Mouse (Mus musculus) MEL (cell line): Measurements from ENCODE around the gene Zfp988.
"Not testable (repeated sequence)": the region's sequence is repeated elsewhere in the genome, so short reads cannot be mapped to it uniquely, and the experiment has no call there.

Experiments used
- CHD2 ChIP-seq: IDR thresholded peaks from 2 replicates; pipeline ENCODE4 v1.6.1; 2011; ENCODE audit warnings: low read length, improper control_type of control experiment
- CTCF ChIP-seq, 3 experiments: IDR thresholded peaks in 2 of 3; conservative IDR thresholded peaks in 1 of 3; 2 replicates each; pipeline ENCODE4 v1.5.1; 2011 to 2012; ENCODE audit warnings: low read length in 3 of 3, low read depth in 2 of 3, mild to moderate bottlenecking in 2 of 3, improper control_type of control experiment in 1 of 3, inconsistent platforms in 1 of 3, mixed read lengths in 1 of 3, moderate library complexity in 1 of 3; ENCODE audit not compliant: control insufficient read depth in 1 of 3, insufficient read depth in 1 of 3, poor library complexity in 1 of 3, severe bottlenecking in 1 of 3
- E2F4 ChIP-seq: IDR thresholded peaks from 2 replicates; pipeline ENCODE4 v1.6.1; 2011; ENCODE audit warnings: low read depth, low read length, improper control_type of control experiment, borderline replicate concordance
- MAFK ChIP-seq: IDR thresholded peaks from 2 replicates; pipeline ENCODE4 v1.6.1; 2011; ENCODE audit warnings: low read depth, mild to moderate bottlenecking, low read length, improper control_type of control experiment, borderline replicate concordance
- MAX ChIP-seq: IDR thresholded peaks from 2 replicates; pipeline ENCODE4 v1.6.1; 2011; ENCODE audit warnings: low read length, improper control_type of control experiment
- POLR2A ChIP-seq, 2 experiments: IDR thresholded peaks; 2 replicates each; pipeline ENCODE4 v1.6.1; 2011 to 2012; ENCODE audit warnings: low read length in 2 of 2, mild to moderate bottlenecking in 2 of 2, control low read depth in 1 of 2, improper control_type of control experiment in 1 of 2, low read depth in 1 of 2, moderate library complexity in 1 of 2; ENCODE audit not compliant: control insufficient read depth in 1 of 2, insufficient read depth in 1 of 2, poor library complexity in 1 of 2
- RAD21 ChIP-seq: IDR thresholded peaks from 2 replicates; pipeline ENCODE4 v1.6.1; 2011; ENCODE audit warnings: mild to moderate bottlenecking, low read depth, low read length, improper control_type of control experiment
- UBTF ChIP-seq: IDR thresholded peaks from 2 replicates; pipeline ENCODE4 v1.6.1; 2012; ENCODE audit warnings: low read depth, mild to moderate bottlenecking, inconsistent platforms, low read length, improper control_type of control experiment, moderate library complexity, borderline replicate concordance; ENCODE audit not compliant: insufficient read depth
- ZC3H11A ChIP-seq: IDR thresholded peaks from 2 replicates; pipeline ENCODE4 v1.6.1; 2012; ENCODE audit warnings: low read depth, mild to moderate bottlenecking, inconsistent platforms, low read length, improper control_type of control experiment
- ZKSCAN1 ChIP-seq: IDR thresholded peaks from 2 replicates; pipeline ENCODE4 v1.6.1; 2012; ENCODE audit warnings: low read depth, mild to moderate bottlenecking, inconsistent platforms, low read length, improper control_type of control experiment, moderate library complexity

- not testable (repeated sequence) for TF ChIP-seq MAFK; CHD2; POLR2A (IDR thresholded peaks at IDR 0.05; ENCODE audit: control insufficient read depth in 1 of 2, insufficient read depth in 1 of 2, low read depth in 1 of 2, low read length in 2 of 2, poor library complexity in 1 of 2); CTCF (IDR thresholded peaks at IDR 0.05 in 2 of 3, conservative IDR thresholded peaks at IDR 0.05 in 1 of 3; ENCODE audit: control insufficient read depth in 1 of 3, insufficient read depth in 1 of 3, low read depth in 2 of 3, low read length in 3 of 3, poor library complexity in 1 of 3, severe bottlenecking in 1 of 3); E2F4; RAD21; ZC3H11A; UBTF; ZKSCAN1; MAX
Measured at GRCm38 (mm10) chr4:147361872-147362271, 56.4 kb downstream of the Zfp988 start.
